Mouse (Mus musculus) stomach, embryonic 14.5 days (tissue): Measurements from ENCODE around the gene Mvb12b. TPM values are rescaled to one million over a fixed set of nuclear protein-coding genes. Genes with fewer than 3 reads are reported as not detected.
"Not testable (repeated sequence)": the region's sequence is repeated elsewhere in the genome, so short reads cannot be mapped to it uniquely, and the experiment has no call there.

Experiments used
- ATAC-seq: fragments of 200-750 bp; cut with Nextera tagmentation; 2 replicates; pipeline ENCODE4 v1.8.0; 2017; ENCODE audit warnings: low read depth, moderate TSS enrichment; ENCODE audit not compliant: insufficient number of reproducible peaks, insufficient read depth, low FRiP score
- H3K27ac ChIP-seq: fragments of 300-500 bp; sonication (generic); 2 replicates; pipeline ENCODE4 v1.5.1; 2014; ENCODE audit warnings: mild to moderate bottlenecking, low read length, moderate library complexity, mixed read lengths
- H3K27me3 ChIP-seq: fragments of 300-500 bp; sonication (generic); 2 replicates; pipeline ENCODE4 v1.6.1; 2014; ENCODE audit warnings: low read length, control low read depth, mixed read lengths; ENCODE audit not compliant: control insufficient read depth, insufficient read depth
- H3K36me3 ChIP-seq: fragments of 300-500 bp; sonication (generic); 2 replicates; pipeline ENCODE4 v1.6.1; 2014; ENCODE audit warnings: mild to moderate bottlenecking, control low read depth, low read length, moderate library complexity, mixed read lengths; ENCODE audit not compliant: control insufficient read depth, insufficient read depth
- H3K4me1 ChIP-seq: fragments of 300-500 bp; sonication (generic); 2 replicates; pipeline ENCODE4 v1.6.1; 2014; ENCODE audit warnings: low read length, control low read depth, mixed read lengths; ENCODE audit not compliant: control insufficient read depth, insufficient read depth
- H3K4me2 ChIP-seq: fragments of 300-500 bp; sonication (generic); replicated peaks from 2 replicates; pipeline ENCODE4 v1.6.1; 2014; ENCODE audit warnings: low read depth, low read length, control low read depth
- H3K4me3 ChIP-seq: fragments of 300-500 bp; sonication (generic); 2 replicates; pipeline ENCODE4 v1.5.1; 2014; ENCODE audit warnings: low read depth, low read length, control low read depth
- H3K9ac ChIP-seq: fragments of 300-500 bp; sonication (generic); replicated peaks from 2 replicates; pipeline ENCODE4 v1.6.1; 2014; ENCODE audit warnings: low read depth, mild to moderate bottlenecking, control low read depth, low read length, moderate library complexity, mixed read lengths
- H3K9me3 ChIP-seq: fragments of 300-500 bp; sonication (generic); 2 replicates; pipeline ENCODE4 v1.6.1; 2016; ENCODE audit warnings: low read depth, low read length, control low read depth; ENCODE audit not compliant: control insufficient read depth
- WGBS: fragments of 180-500 bp; shearing (Covaris S2); extraction: QIAGEN DNeasy Blood & Tissue Kit; methylation state at CpG from one replicate; pipeline ENCODE4 v1.1.7; 2014; 5-methylcytosine and 5-hydroxymethylcytosine counted together
- polyA plus RNA-seq: library from polyadenylated mRNA; unstranded; fragments of >200 nt; fragmentation: Nextera tagmentation; extraction: Ambion mirVana; gene quantifications from 2 replicates; pipeline ENCODE4 v1.2.1, GENCODE M21; 2014

Mvb12b gene
- polyA plus RNA-seq, 1 experiment from 2014 or later, result 20.7 TPM

DNA sequence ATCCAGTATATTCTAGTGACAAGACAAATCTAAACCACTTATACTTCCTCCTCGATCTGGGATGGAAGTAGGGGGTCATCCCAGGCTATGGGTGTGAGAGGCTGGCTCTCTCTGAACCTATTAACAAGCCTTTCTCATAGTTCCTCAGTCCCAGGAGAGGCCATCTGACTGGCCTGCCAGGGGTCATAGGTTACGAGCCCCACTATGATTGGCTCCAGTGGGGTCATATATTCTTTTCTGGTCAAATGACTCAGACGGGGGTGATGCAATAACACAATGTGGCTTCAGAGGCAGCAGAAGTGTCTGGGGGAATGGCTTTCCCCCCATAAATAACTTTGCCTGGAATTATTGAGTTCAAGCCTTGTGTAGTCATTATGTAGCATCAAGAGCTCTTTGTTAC is 31.1 kb upstream of the Mvb12b start:
- Histone ChIP-seq H3K27ac (no peak overlapping the region), H3K4me1 (peaks cover 14% of the 10 kb centered on the region)
- no peak for ATAC-seq

GRCm38 (mm10) chr2:33918318-33918717 is 30.6 kb upstream of the Mvb12b start:
- 70% methylated on average over 6 of the region's 6 CpGs for WGBS
- Histone ChIP-seq H3K4me1 (peaks cover 14% of the 10 kb centered on the region), H3K36me3 (no peaks in the 10 kb centered on the region), H3K27ac (no peak overlapping the region), H3K9ac (no peak overlapping the region), H3K9me3 (no peaks in the 10 kb centered on the region), H3K4me2 (no peak overlapping the region), H3K4me3 (no peak overlapping the region), H3K27me3 (no peaks in the 10 kb centered on the region)
- no peak for ATAC-seq

More for the DNA sequence above, 31.1 kb upstream of the Mvb12b start:
- Histone ChIP-seq H3K4me3 (no peak overlapping the region), H3K4me2 (no peak overlapping the region), H3K36me3 (no peaks in the 10 kb centered on the region), H3K27me3 (no peaks in the 10 kb centered on the region), H3K9me3 (no peaks in the 10 kb centered on the region), H3K9ac (no peak overlapping the region)
- 78% methylated on average over 3 of the region's 3 CpGs for WGBS

DNA sequence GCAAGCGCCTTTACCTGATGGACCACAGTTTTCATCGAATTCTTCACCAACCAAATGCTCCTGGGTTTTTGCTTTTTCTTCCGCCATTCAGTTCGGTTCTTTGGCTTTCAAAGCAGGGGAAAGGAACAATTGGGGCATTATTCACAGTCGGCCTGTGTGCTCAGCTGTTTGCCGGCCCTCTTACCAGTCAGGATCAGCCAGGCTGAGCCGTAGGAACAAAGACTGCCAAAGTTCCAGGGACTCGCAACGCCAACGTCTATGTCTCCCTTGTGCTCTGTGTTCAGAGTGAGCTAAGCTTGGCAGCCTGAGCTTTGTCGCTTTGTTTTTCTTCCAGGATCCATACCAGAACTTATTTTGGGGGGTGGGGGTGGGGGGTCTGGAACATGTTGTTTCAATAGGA is 28.9 kb upstream of the Mvb12b start:
- no peaks in the 10 kb centered on the region for H3K9me3 ChIP-seq
- H3K4me1 ChIP-seq, result peaks cover 14% of the 10 kb centered on the region
- H3K27ac ChIP-seq, result no peak overlapping the region
- 73% methylated on average over 11 of the region's 11 CpGs for WGBS
- no peak overlapping the region for H3K9ac ChIP-seq
- no peak overlapping the region for H3K4me3 ChIP-seq
- no peak overlapping the region for H3K4me2 ChIP-seq
- no peaks in the 10 kb centered on the region for H3K36me3 ChIP-seq
- ATAC-seq, result no peak
- no peaks in the 10 kb centered on the region for H3K27me3 ChIP-seq

- H3K9ac ChIP-seq, result no peak overlapping the region
- no peaks in the 10 kb centered on the region for H3K36me3 ChIP-seq
- no peak overlapping the region for H3K4me3 ChIP-seq
- H3K27ac ChIP-seq, result no peak overlapping the region
- peaks cover 3% of the 10 kb centered on the region; the same call in 1 of the 2 replicates for H3K9me3 ChIP-seq
- H3K27me3 ChIP-seq, result no peaks in the 10 kb centered on the region
- H3K4me1 ChIP-seq, result 0 out of 2 replicates have a peak, but pooled peaks cover 7% of the 10 kb centered on the region
- WGBS, result 61% methylated on average over 8 of the region's 8 CpGs
- H3K4me2 ChIP-seq, result no peak overlapping the region
- no peak for ATAC-seq
Observed at GRCm38 (mm10) chr2:33914998-33915397, 27.3 kb upstream of the Mvb12b start.

- no peak overlapping the region for H3K4me3 ChIP-seq
- H3K27me3 ChIP-seq, result no peaks in the 10 kb centered on the region
- no peak overlapping the region for H3K4me2 ChIP-seq
- WGBS, result 58% methylated on average over 3 of the region's 3 CpGs
- ATAC-seq, result no peak
- H3K27ac ChIP-seq, result no peak overlapping the region
- H3K9ac ChIP-seq, result no peak overlapping the region
- 0 out of 2 replicates have a peak, but pooled peaks cover 1% of the 10 kb centered on the region for H3K4me1 ChIP-seq
- H3K9me3 ChIP-seq, result peaks cover 3% of the 10 kb centered on the region; the same call in 1 of the 2 replicates
- H3K36me3 ChIP-seq, result no peaks in the 10 kb centered on the region
Observed at GRCm38 (mm10) chr2:33914334-33914733, 26.6 kb upstream of the Mvb12b start.

DNA sequence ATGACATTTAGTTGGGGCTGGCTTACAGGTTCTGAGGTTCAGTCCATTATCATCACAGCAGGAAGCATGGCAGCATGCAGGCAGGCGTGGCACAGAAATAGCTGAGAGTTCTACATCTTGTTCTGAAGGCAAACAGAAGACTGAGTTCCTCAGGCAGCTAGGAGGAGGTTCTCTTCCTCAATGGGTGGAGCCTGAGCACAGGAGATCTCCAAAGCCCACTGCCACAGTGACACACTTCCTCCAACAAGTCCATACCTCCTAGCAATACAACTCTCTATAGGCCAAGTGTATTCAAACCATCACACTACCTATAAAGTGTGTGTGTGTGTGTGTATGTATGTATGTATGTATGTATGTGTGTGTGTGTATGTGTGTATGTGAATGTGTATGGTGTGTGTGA is 25.9 kb upstream of the Mvb12b start:
- not testable (repeated sequence) for H3K27ac ChIP-seq, ATAC-seq, H3K9ac ChIP-seq, H3K4me1 ChIP-seq, H3K27me3 ChIP-seq, H3K36me3 ChIP-seq, H3K4me2 ChIP-seq, H3K4me3 ChIP-seq, H3K9me3 ChIP-seq
- 70% methylated on average over 1 of the region's 1 CpGs for WGBS

- H3K27ac ChIP-seq, result no peak overlapping the region
- H3K36me3 ChIP-seq, result no peaks in the 10 kb centered on the region
- 70% methylated on average over 3 of the region's 3 CpGs for WGBS
Observed at GRCm38 (mm10) chr2:33912741-33913140, 25.0 kb upstream of the Mvb12b start.

DNA sequence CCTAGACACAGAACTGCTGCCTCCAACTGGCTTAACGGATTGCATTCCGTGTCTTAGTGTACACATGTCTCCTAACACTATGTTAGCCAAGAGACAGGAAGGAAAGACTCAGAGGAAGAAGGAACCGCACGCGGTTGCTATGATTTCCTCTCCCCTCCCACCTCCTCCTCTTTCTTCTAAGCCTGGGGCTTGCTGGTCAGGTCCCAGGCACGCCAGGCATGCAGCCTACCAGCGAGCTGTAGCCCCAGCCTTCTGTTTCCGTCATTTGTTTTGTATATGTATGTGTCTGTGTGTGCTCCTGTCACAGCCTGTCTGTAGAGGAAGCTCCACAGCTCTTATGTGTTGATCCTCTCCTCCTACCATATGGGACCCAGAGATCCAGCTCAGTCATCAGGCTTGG is 20.6 kb upstream of the Mvb12b start:
- WGBS, result 16% methylated on average over 8 of the region's 8 CpGs
- Histone ChIP-seq H3K4me1 (peaks cover 5% of the 10 kb centered on the region; the same call in 1 of the 2 replicates), H3K9ac (no peak overlapping the region), H3K27ac (peak overlapping the region; percentile 63; the same call in 1 of the 2 replicates), H3K4me3 (no peak overlapping the region), H3K36me3 (no peaks in the 10 kb centered on the region), H3K9me3 (peaks cover 3% of the 10 kb centered on the region; the same call in 1 of the 2 replicates), H3K4me2 (no peak overlapping the region), H3K27me3 (no peaks in the 10 kb centered on the region)
- ATAC-seq, result peak; percentile 70; the same call in 1 of the 2 replicates

More at GRCm38 (mm10) chr2:33912741-33913140, 25.0 kb upstream of the Mvb12b start:
- no peak overlapping the region for H3K4me3 ChIP-seq
- H3K27me3 ChIP-seq, result no peaks in the 10 kb centered on the region
- ATAC-seq, result no peak
- no peak overlapping the region for H3K4me2 ChIP-seq
- H3K9ac ChIP-seq, result no peak overlapping the region
- peaks cover 3% of the 10 kb centered on the region; the same call in 1 of the 2 replicates for H3K9me3 ChIP-seq
- H3K4me1 ChIP-seq, result peaks cover 4% of the 10 kb centered on the region; the same call in 1 of the 2 replicates

GRCm38 (mm10) chr2:33907174-33907573 is 19.4 kb upstream of the Mvb12b start:
- Histone ChIP-seq H3K9ac (no peak overlapping the region), H3K27ac (no peak overlapping the region), H3K27me3 (no peaks in the 10 kb centered on the region), H3K36me3 (no peaks in the 10 kb centered on the region), H3K9me3 (peaks cover 3% of the 10 kb centered on the region; the same call in 1 of the 2 replicates), H3K4me2 (no peak overlapping the region), H3K4me3 (no peak overlapping the region), H3K4me1 (peaks cover 5% of the 10 kb centered on the region; the same call in 1 of the 2 replicates)
- no peak for ATAC-seq
- WGBS, result 91% methylated on average over 6 of the region's 6 CpGs
